Mouse (Mus musculus): ENCODE measurements around the gene Gas2l1. TPM values are rescaled to one million over a fixed set of nuclear protein-coding genes. Genes with fewer than 3 reads are reported as not detected.

Gas2l1 gene
- polyA plus RNA-seq, 1 experiment: 1,288 TPM

- TF ChIP-seq GATA1 (IDR thresholded peaks at IDR 0.05; ENCODE audit: borderline replicate concordance, low read length): no peak
- TF ChIP-seq FLI1 (IDR thresholded peaks at IDR 0.05; ENCODE audit: low read length): no peak
- H3K4me1 ChIP-seq: peaks cover 87% of the 10 kb centered on the region
These were observed 12.8 kb downstream of the Gas2l1 start for GRCm38 (mm10) chr11:5052200-5052854.

DNA sequence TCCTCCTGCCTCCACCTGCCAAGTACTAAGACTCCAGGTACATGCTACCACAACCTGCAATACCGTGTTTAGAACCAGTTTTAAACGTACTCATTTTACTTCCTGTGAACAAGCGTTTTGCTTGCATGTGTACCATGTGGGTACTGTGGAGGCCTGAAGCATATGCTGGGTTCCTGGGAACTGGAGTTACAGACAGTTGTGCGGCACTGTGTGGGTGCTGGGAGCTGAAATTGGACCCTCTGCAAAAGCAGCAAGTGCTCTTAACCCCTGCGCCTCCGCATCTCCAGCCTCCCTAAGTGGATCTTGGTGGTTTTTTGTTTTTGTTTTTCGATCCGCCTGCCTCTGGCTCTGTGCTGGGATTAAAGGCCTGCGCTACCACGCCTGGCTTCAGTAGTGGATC lies 13.5 kb downstream of the Gas2l1 start:
- Histone ChIP-seq H3K27me3 (replicated peaks) (peaks cover 15% of the 10 kb centered on the region), H3K4me3 (replicated peaks) (no peak overlapping the region)
- TF ChIP-seq FLI1 (IDR thresholded peaks at IDR 0.05; ENCODE audit: low read length): no peak
- no peak for TF ChIP-seq GATA1 (IDR thresholded peaks at IDR 0.05; ENCODE audit: borderline replicate concordance, low read length)

More at GRCm38 (mm10) chr11:5052200-5052854, 12.8 kb downstream of the Gas2l1 start:
- H3K36me3 ChIP-seq (replicated peaks; ENCODE audit: low read length): peaks cover 19% of the 10 kb centered on the region
- no peak overlapping the region for H3K4me3 ChIP-seq (replicated peaks)
- H3K27me3 ChIP-seq (replicated peaks): peaks cover 22% of the 10 kb centered on the region
- no peaks in the 10 kb centered on the region for H3K9me3 ChIP-seq

DNA sequence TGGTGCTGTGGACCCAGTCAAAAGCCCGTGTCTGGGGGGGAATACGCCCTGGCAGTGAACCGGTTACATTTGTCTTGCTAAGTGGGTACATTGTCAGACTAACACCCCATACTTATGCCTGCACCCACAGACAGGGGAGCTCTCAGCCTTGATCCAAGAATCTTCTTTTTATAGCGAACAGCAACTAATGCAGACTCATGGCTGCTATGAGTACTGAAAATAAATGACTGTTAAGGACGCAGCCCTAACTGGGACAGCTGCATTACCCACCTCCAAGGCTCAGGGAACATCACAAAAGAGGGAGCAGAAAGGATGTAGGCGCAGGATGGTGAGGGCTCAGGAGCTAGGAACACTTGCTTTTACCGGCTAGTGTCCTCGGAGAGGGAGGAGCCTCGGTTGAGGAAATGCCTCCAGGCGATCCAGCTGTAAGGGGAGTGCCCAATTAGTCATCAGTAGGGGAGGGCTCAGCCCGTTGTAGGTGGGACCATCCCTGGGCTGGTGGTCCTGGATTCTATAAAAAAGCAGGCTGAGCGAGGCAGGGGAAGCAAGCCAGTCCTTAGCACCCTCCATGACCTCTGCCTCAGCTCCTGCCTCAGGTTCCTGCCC lies 18.7 kb downstream of the Gas2l1 start:
- H3K4me1 ChIP-seq: peaks cover 71% of the 10 kb centered on the region
- H3K36me3 ChIP-seq (replicated peaks; ENCODE audit: low read length): peaks cover 39% of the 10 kb centered on the region
- TF ChIP-seq FLI1 (IDR thresholded peaks at IDR 0.05; ENCODE audit: low read length) (no peak), GATA1 (IDR thresholded peaks at IDR 0.05; ENCODE audit: borderline replicate concordance, low read length) (no peak)
- no peaks in the 10 kb centered on the region for H3K9me3 ChIP-seq
- H3K27me3 ChIP-seq (replicated peaks): peaks cover 2% of the 10 kb centered on the region
- H3K4me3 ChIP-seq (replicated peaks): peak overlapping the region; percentile 83

More for the DNA sequence above, 13.5 kb downstream of the Gas2l1 start:
- peaks cover 15% of the 10 kb centered on the region for H3K36me3 ChIP-seq (replicated peaks; ENCODE audit: low read length)
- peaks cover 87% of the 10 kb centered on the region for H3K4me1 ChIP-seq
- H3K9me3 ChIP-seq: no peaks in the 10 kb centered on the region

DNA sequence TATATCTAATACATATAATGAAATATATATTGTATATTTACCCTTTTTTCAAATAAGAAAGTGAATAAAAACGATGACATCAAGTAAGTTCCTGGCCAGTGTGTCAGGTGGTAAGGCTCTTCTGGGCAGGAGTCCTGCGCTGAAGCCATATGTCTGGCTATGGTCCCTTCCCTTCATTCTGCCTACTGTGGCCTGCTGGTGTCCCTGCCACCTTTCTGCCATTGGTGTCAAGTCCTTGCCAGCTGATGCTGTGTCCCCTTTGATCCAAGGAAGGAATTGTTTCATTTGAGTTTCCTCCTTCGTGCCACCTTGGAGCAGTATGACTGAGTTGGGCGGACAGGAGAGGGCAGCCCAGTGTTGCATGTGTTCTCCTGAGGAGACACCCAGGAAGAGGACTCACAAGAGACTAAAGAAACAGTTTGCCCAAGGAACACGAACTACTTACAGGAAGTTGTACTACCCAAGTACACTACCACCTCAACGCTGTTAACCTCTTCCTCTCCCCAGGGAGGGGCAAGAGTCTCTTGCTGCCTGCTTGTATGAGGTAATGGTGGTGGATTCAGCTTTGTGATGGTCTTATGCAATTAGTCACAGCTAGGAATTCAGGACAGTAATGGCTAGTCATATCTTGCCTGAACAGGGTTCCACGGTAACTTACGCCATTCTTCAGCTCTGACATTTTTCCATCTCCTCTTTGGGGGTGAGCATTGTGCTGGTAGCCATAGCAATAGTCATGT lies 22.3 kb downstream of the Gas2l1 start:
- H3K4me3 ChIP-seq (replicated peaks): no peak overlapping the region
- peaks cover 61% of the 10 kb centered on the region for H3K4me1 ChIP-seq
- H3K36me3 ChIP-seq (replicated peaks; ENCODE audit: low read length): peaks cover 67% of the 10 kb centered on the region
- TF ChIP-seq FLI1 (IDR thresholded peaks at IDR 0.05; ENCODE audit: low read length): no peak
- TF ChIP-seq GATA1 (IDR thresholded peaks at IDR 0.05; ENCODE audit: borderline replicate concordance, low read length): no peak
- no peaks in the 10 kb centered on the region for H3K9me3 ChIP-seq
- H3K27me3 ChIP-seq (replicated peaks): no peaks in the 10 kb centered on the region

- no peaks in the 10 kb centered on the region for H3K27me3 ChIP-seq (replicated peaks)
- peaks cover 83% of the 10 kb centered on the region for H3K36me3 ChIP-seq (replicated peaks; ENCODE audit: low read length)
- H3K4me1 ChIP-seq: peaks cover 50% of the 10 kb centered on the region
- no peaks in the 10 kb centered on the region for H3K9me3 ChIP-seq
- H3K4me3 ChIP-seq (replicated peaks): no peak overlapping the region
- TF ChIP-seq FLI1 (IDR thresholded peaks at IDR 0.05; ENCODE audit: low read length) (no peak), GATA1 (IDR thresholded peaks at IDR 0.05; ENCODE audit: borderline replicate concordance, low read length) (no peak)
These were observed 23.9 kb downstream of the Gas2l1 start for GRCm38 (mm10) chr11:5041144-5041780.

DNA sequence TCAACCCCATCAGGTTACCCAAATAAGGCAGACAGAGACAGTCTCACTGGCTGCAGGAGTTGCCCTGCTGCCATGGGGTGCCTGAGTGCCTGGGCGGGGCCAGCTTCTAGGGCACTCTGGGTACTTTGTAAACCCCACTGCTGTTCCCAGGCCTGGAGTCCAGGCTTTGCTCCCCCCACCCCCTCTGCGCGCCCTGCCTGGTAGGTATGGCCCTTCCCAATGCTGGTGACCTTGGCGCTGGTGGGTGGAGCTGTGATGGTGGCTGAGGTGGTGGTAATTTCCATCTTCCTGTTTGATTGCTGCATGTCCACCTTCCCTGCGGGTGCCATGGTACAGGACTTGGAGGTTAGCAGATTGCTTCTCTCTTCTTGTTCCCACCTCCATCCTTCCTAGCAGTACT lies 24.5 kb downstream of the Gas2l1 start:
- no peaks in the 10 kb centered on the region for H3K9me3 ChIP-seq
- peaks cover 43% of the 10 kb centered on the region for H3K4me1 ChIP-seq
- no peaks in the 10 kb centered on the region for H3K27me3 ChIP-seq (replicated peaks)
- H3K36me3 ChIP-seq (replicated peaks; ENCODE audit: low read length): peaks cover 90% of the 10 kb centered on the region
- H3K4me3 ChIP-seq (replicated peaks): no peak overlapping the region
- TF ChIP-seq FLI1 (IDR thresholded peaks at IDR 0.05; ENCODE audit: low read length): no peak
- no peak for TF ChIP-seq GATA1 (IDR thresholded peaks at IDR 0.05; ENCODE audit: borderline replicate concordance, low read length)

DNA sequence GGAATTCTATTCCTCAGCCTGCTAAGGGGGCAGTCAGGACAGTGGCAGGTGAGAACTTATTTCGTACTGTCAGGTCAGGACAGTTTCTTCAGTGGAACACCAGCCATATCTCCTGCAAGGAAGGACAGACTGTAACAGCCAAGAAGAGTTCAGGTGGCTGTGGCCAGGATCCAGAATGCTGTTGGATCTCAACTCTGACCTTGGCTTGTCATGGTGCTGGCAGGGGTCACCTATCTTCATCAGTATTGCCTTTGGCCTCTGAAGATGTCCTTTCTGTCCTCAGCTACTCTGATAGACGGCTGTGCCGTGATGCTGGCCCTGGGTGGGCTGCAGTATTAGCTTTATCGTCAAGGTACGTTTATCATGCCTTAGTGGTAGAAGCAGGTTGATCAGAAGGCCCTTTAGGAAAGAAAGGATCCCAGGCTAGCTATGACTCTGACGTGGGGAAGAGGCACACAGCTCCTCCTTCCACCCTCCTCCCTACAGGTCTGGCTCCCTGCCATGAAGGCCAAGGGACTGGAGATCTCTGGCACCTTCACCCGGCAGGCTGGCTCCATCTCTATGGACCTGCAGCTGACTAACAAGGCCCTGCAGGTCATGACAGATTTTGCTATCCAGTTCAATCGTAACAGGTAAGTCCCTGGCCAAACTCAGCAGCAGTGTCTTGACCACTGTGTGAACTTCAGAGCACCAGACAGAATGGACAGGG lies 27.8 kb downstream of the Gas2l1 start:
- Histone ChIP-seq H3K9me3 (no peaks in the 10 kb centered on the region), H3K36me3 (replicated peaks; ENCODE audit: low read length) (peaks cover 100% of the 10 kb centered on the region), H3K4me3 (replicated peaks) (no peak overlapping the region), H3K4me1 (peaks cover 26% of the 10 kb centered on the region), H3K27me3 (replicated peaks) (no peaks in the 10 kb centered on the region)
- TF ChIP-seq GATA1 (IDR thresholded peaks at IDR 0.05; ENCODE audit: borderline replicate concordance, low read length): no peak
- no peak for TF ChIP-seq FLI1 (IDR thresholded peaks at IDR 0.05; ENCODE audit: low read length)

- Histone ChIP-seq H3K36me3 (replicated peaks; ENCODE audit: low read length) (peaks cover 100% of the 10 kb centered on the region), H3K9me3 (no peaks in the 10 kb centered on the region), H3K4me3 (replicated peaks) (no peak overlapping the region), H3K27me3 (replicated peaks) (no peaks in the 10 kb centered on the region), H3K4me1 (peaks cover 23% of the 10 kb centered on the region)
- no peak for TF ChIP-seq FLI1 (IDR thresholded peaks at IDR 0.05; ENCODE audit: low read length)
- TF ChIP-seq GATA1 (IDR thresholded peaks at IDR 0.05; ENCODE audit: borderline replicate concordance, low read length): no peak
These were observed 29.7 kb downstream of the Gas2l1 start for GRCm38 (mm10) chr11:5035421-5035820.

GRCm38 (mm10) chr11:5033136-5033535 lies 32.0 kb downstream of the Gas2l1 start:
- H3K4me3 ChIP-seq (replicated peaks): no peak overlapping the region
- H3K36me3 ChIP-seq (replicated peaks; ENCODE audit: low read length): peaks cover 99% of the 10 kb centered on the region
- no peaks in the 10 kb centered on the region for H3K9me3 ChIP-seq

More at GRCm38 (mm10) chr11:5033136-5033535, 32.0 kb downstream of the Gas2l1 start:
- Histone ChIP-seq H3K27me3 (replicated peaks) (no peaks in the 10 kb centered on the region), H3K4me1 (peaks cover 26% of the 10 kb centered on the region)
- TF ChIP-seq GATA1 (IDR thresholded peaks at IDR 0.05; ENCODE audit: borderline replicate concordance, low read length) (no peak), FLI1 (IDR thresholded peaks at IDR 0.05; ENCODE audit: low read length) (no peak)

Measured in megakaryocyte, embryonic 14.5 days (primary cell).